Mouse (Mus musculus): Measurements from ENCODE around the gene Stat3. TPM values are rescaled to one million over a fixed set of nuclear protein-coding genes. Genes with fewer than 3 reads are reported as not detected.
A peak's percentile ranks its signal among the peaks of the same experiment; 100 is the strongest.

The Stat3 gene
- polyA plus RNA-seq, 1 experiment from 2014 or later = 49.2 TPM

DNA sequence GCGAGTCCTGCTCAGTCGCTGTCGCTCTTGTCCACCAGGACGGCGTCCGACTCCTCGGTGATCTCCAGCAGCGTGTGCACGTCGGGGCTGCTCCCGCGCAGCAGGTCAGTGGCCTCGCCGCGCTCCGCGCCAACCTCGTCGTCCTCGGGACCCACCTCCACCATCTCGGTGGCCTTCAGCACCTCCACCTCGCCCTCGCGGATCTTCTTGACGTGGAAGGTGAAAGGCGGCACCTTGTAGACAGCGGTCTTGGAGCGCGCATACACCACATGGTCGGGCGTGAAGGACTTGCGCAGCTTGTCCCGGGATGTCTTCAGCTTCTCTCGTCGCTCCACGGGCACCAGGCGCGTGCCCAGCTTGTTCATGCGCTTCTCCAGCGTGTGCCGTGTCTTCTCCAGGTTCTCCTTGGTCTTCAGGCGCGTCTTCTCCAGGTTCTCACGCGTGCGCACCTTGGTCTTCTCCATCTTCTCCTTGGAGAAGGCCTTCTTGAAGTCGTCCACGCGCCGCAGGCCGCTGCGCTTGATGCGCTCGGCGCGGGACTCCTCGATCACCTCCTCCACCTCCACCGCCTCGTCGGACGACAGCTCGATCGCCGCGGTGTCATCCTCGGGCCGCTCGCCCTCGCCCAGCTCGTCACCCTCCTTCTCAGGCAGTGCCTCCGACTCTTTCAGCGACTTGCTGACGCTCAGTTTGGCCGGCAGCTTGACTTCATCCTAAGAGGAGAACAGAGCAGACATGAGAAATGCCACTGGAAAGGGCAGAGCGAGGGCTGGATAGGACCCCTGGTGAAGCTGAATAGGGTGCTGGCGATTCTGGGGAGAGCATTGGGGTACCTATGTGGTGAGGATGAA lies 19.5 kb upstream of the Stat3 start:
- no peak for ATAC-seq
- Histone ChIP-seq H3K27ac (ENCODE audit: low read depth, low read length) (no peak overlapping the region), H3K4me2 (ENCODE audit: low read length) (peak overlapping the region; percentile 59), H3K36me3 (ENCODE audit: control insufficient read depth, insufficient read depth, low read length) (no peaks in the 10 kb centered on the region), H3K27me3 (replicated peaks; ENCODE audit: control insufficient read depth, insufficient read depth, low read length) (peaks cover 13% of the 10 kb centered on the region), H3K9me3 (ENCODE audit: control insufficient read depth, low read length) (no peaks in the 10 kb centered on the region), H3K4me3 (ENCODE audit: low read length) (peak overlapping the region; percentile 37), H3K9ac (ENCODE audit: low read depth, low read length) (peak overlapping the region; percentile 33; the same call in 1 of the 2 replicates), H3K4me1 (ENCODE audit: control insufficient read depth, insufficient read depth, low read depth, low read length) (peaks cover 10% of the 10 kb centered on the region)
- WGBS = 10% methylated on average over 76 of the region's 76 CpGs

- Histone ChIP-seq H3K4me3 (ENCODE audit: low read length) (no peak overlapping the region), H3K4me1 (ENCODE audit: control insufficient read depth, insufficient read depth, low read depth, low read length) (peaks cover 10% of the 10 kb centered on the region), H3K4me2 (ENCODE audit: low read length) (no peak overlapping the region), H3K9me3 (ENCODE audit: control insufficient read depth, low read length) (no peaks in the 10 kb centered on the region), H3K27ac (ENCODE audit: low read depth, low read length) (no peak overlapping the region), H3K27me3 (replicated peaks; ENCODE audit: control insufficient read depth, insufficient read depth, low read length) (peaks cover 13% of the 10 kb centered on the region), H3K36me3 (ENCODE audit: control insufficient read depth, insufficient read depth, low read length) (no peaks in the 10 kb centered on the region), H3K9ac (ENCODE audit: low read depth, low read length) (no peak overlapping the region)
- WGBS = 41% methylated on average over 6 of the region's 6 CpGs
- ATAC-seq = no peak
These were observed 18.7 kb upstream of the Stat3 start for GRCm38 (mm10) chr11:100957915-100958469.

DNA sequence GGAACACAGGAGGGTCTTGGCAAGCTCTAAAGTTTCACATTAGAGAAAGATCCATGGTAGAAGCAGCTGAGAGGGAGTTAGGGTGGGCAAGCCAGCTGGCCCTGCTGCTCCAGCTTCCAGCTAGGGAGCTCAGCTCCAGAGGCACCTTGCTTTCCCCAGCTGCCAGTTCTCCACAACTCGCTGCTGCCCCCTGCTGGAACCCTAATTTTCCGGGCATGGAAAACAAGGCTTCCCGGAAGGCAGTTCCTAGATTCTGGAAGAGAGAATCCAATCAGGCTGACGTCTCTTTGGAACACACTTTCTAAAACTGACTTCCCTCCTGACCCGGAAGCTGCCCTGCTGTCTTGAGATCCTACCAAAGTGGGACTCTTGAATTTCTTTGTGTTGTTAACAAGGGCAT lies 17.9 kb upstream of the Stat3 start:
- WGBS = 3% methylated on average over 5 of the region's 5 CpGs
- Histone ChIP-seq H3K4me3 (ENCODE audit: low read length) (no peak overlapping the region), H3K4me1 (ENCODE audit: control insufficient read depth, insufficient read depth, low read depth, low read length) (peaks cover 10% of the 10 kb centered on the region), H3K27me3 (replicated peaks; ENCODE audit: control insufficient read depth, insufficient read depth, low read length) (peaks cover 13% of the 10 kb centered on the region), H3K9ac (ENCODE audit: low read depth, low read length) (no peak overlapping the region), H3K27ac (ENCODE audit: low read depth, low read length) (no peak overlapping the region), H3K36me3 (ENCODE audit: control insufficient read depth, insufficient read depth, low read length) (no peaks in the 10 kb centered on the region), H3K4me2 (ENCODE audit: low read length) (no peak overlapping the region), H3K9me3 (ENCODE audit: control insufficient read depth, low read length) (no peaks in the 10 kb centered on the region)
- no peak for ATAC-seq

DNA sequence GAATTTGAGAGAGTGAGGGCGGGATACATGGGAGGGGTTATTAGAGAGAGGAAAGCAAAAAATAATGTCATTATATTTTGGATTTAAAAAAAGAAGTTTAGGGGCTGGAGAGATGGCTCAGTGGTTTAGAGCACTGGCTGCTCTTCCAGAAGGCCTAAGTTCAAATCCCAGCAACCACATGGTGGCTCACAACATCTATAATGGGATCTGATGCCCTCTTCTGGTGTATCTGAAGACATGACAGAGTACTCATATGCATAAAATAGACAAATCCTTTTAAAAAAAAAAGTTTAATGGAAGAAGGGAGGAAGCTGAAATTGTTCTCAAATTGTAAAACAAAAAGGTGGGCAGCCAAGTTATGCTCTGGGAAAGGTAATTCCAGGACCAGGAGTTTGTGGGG lies 10.2 kb upstream of the Stat3 start:
- Histone ChIP-seq H3K36me3 (ENCODE audit: control insufficient read depth, insufficient read depth, low read length) (no peaks in the 10 kb centered on the region), H3K4me2 (ENCODE audit: low read length) (no peak overlapping the region), H3K27ac (ENCODE audit: low read depth, low read length) (no peak overlapping the region), H3K4me1 (ENCODE audit: control insufficient read depth, insufficient read depth, low read depth, low read length) (no peaks in the 10 kb centered on the region), H3K9me3 (ENCODE audit: control insufficient read depth, low read length) (no peaks in the 10 kb centered on the region), H3K9ac (ENCODE audit: low read depth, low read length) (no peak overlapping the region), H3K27me3 (replicated peaks; ENCODE audit: control insufficient read depth, insufficient read depth, low read length) (no peaks in the 10 kb centered on the region), H3K4me3 (ENCODE audit: low read length) (no peak overlapping the region)
- ATAC-seq = no peak
- WGBS = 100% methylated on average over 1 of the region's 1 CpGs

DNA sequence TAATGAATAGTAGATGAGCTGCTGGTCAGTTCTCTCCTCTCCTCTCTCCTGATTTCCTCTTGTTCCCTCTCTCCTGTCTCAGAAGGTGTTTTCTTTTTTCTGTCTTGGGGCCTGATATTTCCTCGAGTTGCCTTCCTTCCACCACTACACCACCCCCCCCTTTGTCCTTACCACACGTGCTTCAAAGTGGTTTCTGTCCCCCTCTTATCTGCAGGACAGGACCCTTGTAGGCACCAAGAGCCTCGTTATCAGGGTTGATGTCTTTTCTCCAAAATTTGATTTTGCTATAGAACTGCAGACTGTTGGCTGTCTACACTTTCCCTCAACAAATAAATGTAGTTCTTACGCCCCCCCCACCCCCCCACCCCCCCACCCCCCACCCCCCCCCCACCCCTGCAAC lies 9.0 kb upstream of the Stat3 start:
- H3K4me2 ChIP-seq (ENCODE audit: low read length) = no peak overlapping the region
- no peak overlapping the region for H3K4me3 ChIP-seq (ENCODE audit: low read length)
- H3K27ac ChIP-seq (ENCODE audit: low read depth, low read length) = no peak overlapping the region
- 58% methylated on average over 4 of the region's 4 CpGs for WGBS
- no peaks in the 10 kb centered on the region for H3K27me3 ChIP-seq (replicated peaks; ENCODE audit: control insufficient read depth, insufficient read depth, low read length)
- no peaks in the 10 kb centered on the region for H3K36me3 ChIP-seq (ENCODE audit: control insufficient read depth, insufficient read depth, low read length)
- H3K9me3 ChIP-seq (ENCODE audit: control insufficient read depth, low read length) = no peaks in the 10 kb centered on the region
- no peak for ATAC-seq
- no peak overlapping the region for H3K9ac ChIP-seq (ENCODE audit: low read depth, low read length)
- H3K4me1 ChIP-seq (ENCODE audit: control insufficient read depth, insufficient read depth, low read depth, low read length) = no peaks in the 10 kb centered on the region

- no peak for ATAC-seq
- Histone ChIP-seq H3K9ac (ENCODE audit: low read depth, low read length) (no peak overlapping the region), H3K27ac (ENCODE audit: low read depth, low read length) (no peak overlapping the region), H3K36me3 (ENCODE audit: control insufficient read depth, insufficient read depth, low read length) (no peaks in the 10 kb centered on the region), H3K4me3 (ENCODE audit: low read length) (no peak overlapping the region), H3K4me1 (ENCODE audit: control insufficient read depth, insufficient read depth, low read depth, low read length) (no peaks in the 10 kb centered on the region), H3K27me3 (replicated peaks; ENCODE audit: control insufficient read depth, insufficient read depth, low read length) (no peaks in the 10 kb centered on the region), H3K4me2 (ENCODE audit: low read length) (no peak overlapping the region), H3K9me3 (ENCODE audit: control insufficient read depth, low read length) (no peaks in the 10 kb centered on the region)
These were observed 8.2 kb upstream of the Stat3 start for GRCm38 (mm10) chr11:100947548-100947947.

DNA sequence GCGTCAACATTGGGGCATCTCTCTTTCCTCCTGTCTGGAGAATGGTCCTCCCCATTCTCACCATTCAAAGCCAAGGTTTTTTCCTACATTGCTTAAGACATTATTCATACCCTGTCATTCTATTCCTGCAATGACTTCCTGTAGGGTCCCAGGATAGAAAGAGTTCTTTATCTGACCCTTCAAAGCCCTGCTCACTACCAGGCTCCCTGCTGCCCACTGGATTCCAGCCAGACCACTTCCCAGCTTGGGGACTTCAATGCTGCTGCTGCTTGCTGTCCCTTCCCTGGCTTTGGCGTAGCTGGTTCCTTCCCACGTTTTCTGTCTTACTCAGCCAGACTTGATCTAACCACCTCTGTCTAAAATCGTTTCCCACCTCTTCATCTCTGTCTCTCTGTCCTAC lies 7.5 kb upstream of the Stat3 start:
- H3K4me1 ChIP-seq (ENCODE audit: control insufficient read depth, insufficient read depth, low read depth, low read length) = no peaks in the 10 kb centered on the region
- WGBS = 29% methylated on average over 4 of the region's 4 CpGs
- no peak overlapping the region for H3K4me2 ChIP-seq (ENCODE audit: low read length)
- no peak overlapping the region for H3K4me3 ChIP-seq (ENCODE audit: low read length)
- no peak overlapping the region for H3K9ac ChIP-seq (ENCODE audit: low read depth, low read length)
- H3K27me3 ChIP-seq (replicated peaks; ENCODE audit: control insufficient read depth, insufficient read depth, low read length) = no peaks in the 10 kb centered on the region
- H3K9me3 ChIP-seq (ENCODE audit: control insufficient read depth, low read length) = no peaks in the 10 kb centered on the region
- ATAC-seq = peak; percentile 76
- H3K36me3 ChIP-seq (ENCODE audit: control insufficient read depth, insufficient read depth, low read length) = no peaks in the 10 kb centered on the region
- H3K27ac ChIP-seq (ENCODE audit: low read depth, low read length) = no peak overlapping the region

DNA sequence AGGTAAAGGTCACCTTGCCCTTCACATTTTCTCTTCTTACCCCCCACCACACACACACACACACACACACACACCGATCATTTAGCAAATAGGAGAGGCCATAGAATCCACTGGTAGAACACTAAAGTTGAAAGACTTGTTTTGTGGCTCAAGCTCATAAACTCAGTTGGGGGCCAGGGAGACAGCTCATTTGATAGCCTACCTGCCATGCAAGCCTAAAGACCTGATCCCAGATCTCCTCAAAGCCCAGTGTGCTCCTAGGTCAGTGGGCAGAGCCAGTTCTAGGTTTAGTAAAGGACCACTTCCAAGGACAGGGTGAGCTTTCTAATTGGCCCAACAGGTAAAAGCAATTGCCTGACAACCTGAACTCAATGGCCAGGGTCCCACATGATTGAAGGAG lies 3.0 kb upstream of the Stat3 start:
- Histone ChIP-seq H3K9me3 (ENCODE audit: control insufficient read depth, low read length) (no peaks in the 10 kb centered on the region), H3K27ac (ENCODE audit: low read depth, low read length) (no peak overlapping the region), H3K27me3 (replicated peaks; ENCODE audit: control insufficient read depth, insufficient read depth, low read length) (no peaks in the 10 kb centered on the region), H3K9ac (ENCODE audit: low read depth, low read length) (no peak overlapping the region), H3K4me1 (ENCODE audit: control insufficient read depth, insufficient read depth, low read depth, low read length) (peaks cover 9% of the 10 kb centered on the region), H3K4me3 (ENCODE audit: low read length) (no peak overlapping the region), H3K4me2 (ENCODE audit: low read length) (no peak overlapping the region), H3K36me3 (ENCODE audit: control insufficient read depth, insufficient read depth, low read length) (no peaks in the 10 kb centered on the region)
- 78% methylated on average over 1 of the region's 1 CpGs for WGBS
- ATAC-seq = no peak

GRCm38 (mm10) chr11:100938711-100939511 lies 429 bp downstream of the Stat3 start:
- Histone ChIP-seq H3K36me3 (ENCODE audit: control insufficient read depth, insufficient read depth, low read length) (no peaks in the 10 kb centered on the region), H3K9ac (ENCODE audit: low read depth, low read length) (peak overlapping the region; percentile 84), H3K4me3 (ENCODE audit: low read length) (peak overlapping the region; percentile 94), H3K4me1 (ENCODE audit: control insufficient read depth, insufficient read depth, low read depth, low read length) (peaks cover 14% of the 10 kb centered on the region), H3K4me2 (ENCODE audit: low read length) (peak overlapping the region; percentile 76), H3K27ac (ENCODE audit: low read depth, low read length) (peak overlapping the region; percentile 87), H3K9me3 (ENCODE audit: control insufficient read depth, low read length) (no peaks in the 10 kb centered on the region), H3K27me3 (replicated peaks; ENCODE audit: control insufficient read depth, insufficient read depth, low read length) (no peaks in the 10 kb centered on the region)
- ATAC-seq = peak; percentile 60; the same call in 1 of the 2 replicates
- under 1% methylated on average over 47 of the region's 48 CpGs for WGBS
